Mouse (Mus musculus) left cerebral cortex, adult 9 months (tissue): Measurements from ENCODE around the gene Ms4a10.

Source experiments
- DNase-seq, 2 experiments: peaks; one replicate each; pipeline ENCODE4 v3.0.0; 2022; ENCODE audit warnings: low spot score in 2 of 2

Ms4a10 gene

GRCm38 (mm10) chr19:10974238-10974865 lies at the start of gene Ms4a10:
TSS of gene Ms4a10 (minus strand) at chr19:10974670.
- no peak for DNase-seq

DNA sequence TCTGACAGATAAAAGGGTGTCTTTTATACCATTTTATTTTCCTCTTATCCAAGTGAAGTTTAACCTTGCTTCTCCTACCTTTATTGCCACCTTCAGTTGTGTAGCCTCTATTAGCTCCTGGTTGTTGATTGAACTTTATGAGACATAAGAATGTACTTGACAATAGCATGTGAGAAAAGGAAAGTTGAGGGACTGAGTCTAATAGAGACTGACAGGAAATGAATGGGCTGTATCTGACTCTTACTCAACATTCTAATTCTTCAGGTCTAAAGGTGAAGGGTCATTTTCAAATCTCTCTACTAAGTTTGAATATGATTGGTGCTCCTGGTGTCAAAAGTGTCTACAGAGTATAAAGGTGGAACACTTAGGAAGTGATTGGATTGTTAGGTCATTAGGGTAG lies 47.9 kb upstream of the Ms4a10 start:
- no peak for DNase-seq

- DNase-seq = no peak
Measured at GRCm38 (mm10) chr19:11017891-11018290, 43.4 kb upstream of the Ms4a10 start, which contains the start of gene Ms4a18. TSS of gene Ms4a18 (minus strand) at chr19:11018031.

GRCm38 (mm10) chr19:11017251-11017650 lies 42.8 kb upstream of the Ms4a10 start:
- no peak for DNase-seq

DNA sequence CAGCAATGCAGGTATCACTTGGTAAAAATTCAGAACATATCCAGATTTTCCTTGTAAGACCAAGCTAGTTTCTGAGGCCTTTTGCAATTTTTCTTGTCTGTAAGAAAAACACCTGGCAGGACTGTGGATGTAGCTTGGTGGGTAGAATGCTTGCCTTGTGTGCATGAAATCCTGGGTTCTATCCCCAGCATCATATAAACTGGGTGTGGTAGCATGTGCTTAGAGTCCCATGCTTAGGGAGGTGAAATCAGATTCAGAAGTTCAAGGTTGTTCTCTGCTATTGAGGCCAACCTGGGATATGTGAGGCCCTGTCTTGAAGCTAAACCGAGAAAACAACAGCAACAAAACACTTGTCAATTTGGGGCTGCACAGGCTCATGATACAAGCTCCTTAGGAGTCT lies 41.5 kb upstream of the Ms4a10 start:
- DNase-seq = no peak

GRCm38 (mm10) chr19:11015468-11015867 lies 41.0 kb upstream of the Ms4a10 start:
- no peak for DNase-seq

- no peak for DNase-seq
Measured at GRCm38 (mm10) chr19:10993150-10993549, 18.7 kb upstream of the Ms4a10 start, which contains the start of gene Ms4a15. TSS of gene Ms4a15 (minus strand) at chr19:10993250.

DNA sequence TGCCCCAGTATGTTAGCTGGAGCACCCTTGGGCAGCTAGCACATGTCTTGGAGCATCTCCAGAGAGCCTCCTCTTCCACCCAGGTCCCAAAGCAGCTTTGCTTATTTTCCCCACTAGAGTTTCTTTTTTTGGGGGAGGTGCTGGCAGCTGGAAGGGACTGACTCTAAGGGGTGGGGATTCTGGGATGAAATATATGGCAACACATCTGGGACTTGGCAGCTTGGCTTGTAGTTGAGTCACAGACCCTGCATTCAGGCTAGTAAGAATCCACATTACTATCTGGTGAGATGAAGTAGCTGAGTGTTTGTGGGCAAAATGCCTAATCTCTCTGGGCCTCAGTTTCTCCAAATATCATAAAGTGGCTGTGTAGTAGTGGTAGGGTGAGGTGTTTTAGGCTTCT lies 17.4 kb upstream of the Ms4a10 start:
- DNase-seq = no peak

GRCm38 (mm10) chr19:10990751-10991150 lies 16.3 kb upstream of the Ms4a10 start:
- no peak for DNase-seq

GRCm38 (mm10) chr19:10988563-10988962 lies 14.1 kb upstream of the Ms4a10 start:
- DNase-seq = no peak

GRCm38 (mm10) chr19:10985889-10986288 lies 11.4 kb upstream of the Ms4a10 start:
- no peak for DNase-seq

- DNase-seq = no peak
Measured at GRCm38 (mm10) chr19:10984551-10984950, 10.1 kb upstream of the Ms4a10 start.

DNA sequence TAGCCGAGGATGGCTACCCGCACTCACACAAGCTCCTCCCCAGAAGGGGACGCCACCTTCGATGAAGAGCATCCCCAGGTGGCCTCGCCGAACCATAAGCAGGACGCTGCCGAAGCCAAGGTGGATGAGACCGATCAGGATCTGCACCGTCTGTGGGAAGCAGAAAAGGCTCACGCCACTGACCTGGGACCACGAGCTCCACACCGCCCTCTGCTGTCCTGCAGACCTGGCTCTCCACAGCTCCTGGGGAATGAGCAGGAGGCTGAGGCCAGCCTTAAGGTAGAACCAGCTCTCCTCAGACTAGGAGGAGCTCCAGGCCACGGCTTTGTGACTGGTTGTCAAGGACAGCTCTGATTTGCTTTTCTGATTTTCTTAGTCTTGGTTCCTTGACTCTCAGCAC lies 8.7 kb upstream of the Ms4a10 start:
- no peak for DNase-seq

- DNase-seq = no peak
Measured at GRCm38 (mm10) chr19:10980210-10980609, 5.7 kb upstream of the Ms4a10 start.

DNA sequence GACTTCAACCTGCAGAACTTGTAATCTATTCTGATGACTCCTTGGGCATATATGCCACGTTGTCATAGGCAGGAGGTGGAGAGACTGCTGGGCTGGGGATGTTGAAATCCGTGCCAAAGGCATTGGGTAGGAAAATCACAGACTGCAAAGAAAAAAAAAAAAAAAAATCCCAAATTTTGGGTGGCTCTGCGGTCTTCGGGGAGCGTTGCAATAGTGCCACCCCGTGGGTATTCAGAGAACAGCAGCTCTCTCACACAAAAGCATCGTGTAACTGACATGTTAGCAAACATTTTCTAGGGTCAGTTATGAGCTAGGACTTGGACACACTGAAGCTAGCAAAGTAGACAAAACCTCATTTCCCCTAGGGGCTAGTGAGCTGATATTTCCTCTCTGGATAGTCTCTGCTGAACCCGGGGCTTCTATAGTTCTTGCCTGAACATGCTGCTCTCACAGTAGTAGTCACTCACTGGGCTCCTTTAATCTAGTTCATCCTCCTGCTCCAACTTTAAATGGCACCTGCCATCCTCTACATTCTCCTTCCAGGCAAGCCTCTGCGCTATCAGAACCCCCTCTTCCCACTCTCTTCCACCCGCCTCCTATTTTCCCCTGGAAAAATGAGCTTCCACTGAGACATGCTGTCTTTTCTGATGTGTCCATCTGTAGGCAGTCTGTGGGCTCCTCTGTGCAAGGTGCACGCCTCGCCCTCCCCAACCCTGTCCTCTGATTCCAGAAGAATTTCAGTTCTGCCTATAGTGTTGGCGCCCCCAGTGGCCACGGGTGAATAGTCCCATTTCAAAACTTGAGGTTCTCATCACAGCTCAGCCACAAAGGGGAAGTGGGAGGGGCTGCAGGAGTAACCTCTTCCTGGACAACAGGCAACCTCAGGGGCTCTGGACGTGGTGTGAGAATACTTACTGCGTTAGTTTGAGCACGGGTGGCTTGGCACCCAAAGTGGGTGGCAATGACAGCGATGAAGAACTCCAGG lies 5.0 kb upstream of the Ms4a10 start:
- peak; percentile 16 to 80 for DNase-seq

DNA sequence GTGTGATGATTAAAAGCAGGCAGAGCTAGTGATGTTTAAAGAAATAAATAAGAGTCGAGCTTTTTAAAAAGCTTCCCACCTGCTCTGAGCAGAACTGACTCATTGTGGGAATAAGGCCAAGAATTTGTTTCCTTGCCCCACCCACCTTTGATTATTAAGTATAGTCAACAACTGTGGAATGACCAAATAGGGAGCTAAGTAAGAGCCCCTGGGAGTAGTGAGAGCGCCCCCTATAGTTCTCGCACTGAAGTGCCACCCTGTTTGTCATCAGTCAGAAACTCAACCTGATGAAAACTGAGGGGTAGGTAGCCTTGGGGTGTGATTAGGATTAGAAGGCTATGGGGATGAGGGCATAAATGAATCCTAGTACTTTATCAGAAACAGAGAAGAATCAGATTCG lies 1.8 kb upstream of the Ms4a10 start:
- DNase-seq = no peak

DNA sequence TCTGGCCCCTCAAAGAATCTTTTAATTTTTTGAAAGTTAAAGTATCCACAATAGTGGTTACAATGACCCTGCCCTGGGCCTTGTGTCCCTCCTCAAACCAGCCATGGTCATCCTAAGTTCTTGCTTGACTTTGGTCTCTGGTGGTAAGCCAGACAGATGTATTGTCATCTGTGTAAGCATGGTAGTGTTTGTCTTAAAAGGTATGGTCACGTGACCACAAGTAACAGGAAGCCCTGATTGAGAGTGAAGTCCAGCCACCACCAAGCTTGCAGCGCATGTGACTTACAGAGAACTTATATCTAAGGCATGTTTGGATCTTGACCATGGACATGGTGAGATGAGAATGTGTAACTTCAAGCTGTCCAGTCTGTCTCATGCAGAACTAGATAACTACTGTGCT lies 717 bp upstream of the Ms4a10 start:
- DNase-seq = no peak

DNA sequence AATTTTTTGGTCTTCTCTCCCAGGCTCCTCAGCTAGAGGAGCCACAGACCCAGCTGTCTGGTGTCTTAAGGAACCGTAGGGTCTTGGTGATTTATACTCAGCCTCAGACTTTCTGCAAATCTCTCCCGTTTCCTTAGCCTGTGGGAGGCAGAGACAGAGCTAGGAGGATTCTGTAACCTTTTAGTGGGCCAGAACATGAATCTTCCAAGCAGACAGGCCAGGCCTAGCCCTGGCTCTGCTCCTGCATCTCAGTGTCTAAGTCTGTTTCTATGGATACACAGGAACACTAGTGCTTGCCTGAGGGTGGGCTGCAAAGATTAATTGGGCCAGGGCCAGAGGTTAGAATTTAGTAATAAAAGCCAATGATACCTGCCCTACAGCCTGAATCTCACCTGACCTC lies 1.3 kb downstream of the Ms4a10 start:
- DNase-seq = no peak

GRCm38 (mm10) chr19:10972660-10973059 lies 1.8 kb downstream of the Ms4a10 start:
- no peak for DNase-seq

- no peak for DNase-seq
Measured at GRCm38 (mm10) chr19:10970457-10970856, 4.0 kb downstream of the Ms4a10 start.

GRCm38 (mm10) chr19:10968578-10968977 lies 5.9 kb downstream of the Ms4a10 start:
- no peak for DNase-seq

DNA sequence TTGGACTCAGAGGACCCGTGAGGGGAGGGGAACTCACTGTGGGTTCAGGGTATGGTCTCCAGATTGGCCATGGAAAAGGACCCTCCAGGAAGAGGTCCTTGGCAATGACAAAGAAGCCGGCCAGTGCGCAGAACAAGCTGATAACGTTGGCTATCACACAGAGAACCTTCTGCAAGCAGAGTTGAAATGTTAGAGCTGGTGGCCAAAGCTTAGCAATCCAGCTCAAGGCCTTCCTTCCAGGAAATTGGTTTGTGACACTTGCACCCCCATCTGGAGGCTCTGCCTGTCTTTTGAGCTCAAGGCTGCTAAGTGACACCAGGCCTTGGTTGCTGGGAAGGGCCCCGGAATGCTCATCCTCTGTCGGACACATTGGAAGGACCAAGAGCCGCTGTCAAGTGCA lies 8.7 kb downstream of the Ms4a10 start:
- DNase-seq = no peak

DNA sequence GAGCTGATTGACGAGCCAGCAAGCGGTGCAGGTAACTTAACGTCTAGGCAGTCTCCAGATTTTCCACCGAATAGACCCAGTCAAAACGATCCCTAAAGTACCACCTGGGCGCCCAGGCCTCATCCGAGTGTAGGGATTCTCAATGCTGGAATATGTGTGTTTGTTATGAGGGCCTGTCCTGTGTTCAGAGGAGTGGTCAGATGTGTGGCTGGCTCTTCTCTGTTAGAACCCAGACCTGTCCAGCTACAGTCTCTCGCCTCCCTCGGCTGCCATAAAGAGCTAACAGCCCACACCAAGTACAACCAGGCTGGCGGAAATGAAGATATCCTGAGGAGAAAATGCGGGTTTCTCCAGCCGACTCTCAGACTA lies 14.5 kb downstream of the Ms4a10 start:
- DNase-seq = no peak
